Mouse (Mus musculus) embryonic facial prominence, embryonic 14.5 days (tissue): ENCODE measurements at regions not wholly inside any gene's neighbourhood (a gene's known extent, or its start where the extent isn't known, plus 50 kb on each side); places are given as distances from the start of the nearest gene placed in this dataset.

Experiments
- ATAC-seq: fragments of 200-750 bp; cut with Nextera tagmentation; 2 replicates; pipeline ENCODE4 v1.8.0; 2017; ENCODE audit warnings: low read depth, moderate number of reproducible peaks, moderate TSS enrichment
- DNase-seq: peaks from one replicate; pipeline ENCODE4 v3.0.0-alpha.2; 2015; ENCODE audit warnings: low spot score
- H3K27ac ChIP-seq: fragments of 300-500 bp; sonication (generic); replicated peaks from 2 replicates; pipeline ENCODE4 v1.5.1; 2014; ENCODE audit warnings: low read depth, mild to moderate bottlenecking, low read length, moderate library complexity
- H3K27me3 ChIP-seq: fragments of 300-500 bp; sonication (generic); replicated peaks from 2 replicates; pipeline ENCODE4 v1.6.1; 2014; ENCODE audit warnings: low read length; ENCODE audit not compliant: control insufficient read depth, insufficient read depth
- H3K36me3 ChIP-seq: fragments of 300-500 bp; sonication (generic); 2 replicates; pipeline ENCODE4 v1.6.1; 2014; ENCODE audit warnings: low read length, mixed read lengths; ENCODE audit not compliant: control insufficient read depth, insufficient read depth
- H3K4me1 ChIP-seq: fragments of 300-500 bp; sonication (generic); 2 replicates; pipeline ENCODE4 v1.6.1; 2014; ENCODE audit warnings: antibody characterized with exemption, low read length; ENCODE audit not compliant: control insufficient read depth, insufficient read depth
- H3K4me2 ChIP-seq: fragments of 300-500 bp; sonication (generic); 2 replicates; pipeline ENCODE4 v1.6.1; 2014; ENCODE audit warnings: low read depth, mild to moderate bottlenecking, low read length, moderate library complexity, mixed read lengths
- H3K4me3 ChIP-seq: fragments of 300-500 bp; sonication (generic); 2 replicates; pipeline ENCODE4 v1.5.1; 2014; ENCODE audit warnings: low read depth, mild to moderate bottlenecking, low read length
- H3K9ac ChIP-seq: fragments of 300-500 bp; sonication (generic); 2 replicates; pipeline ENCODE4 v1.6.1; 2014; ENCODE audit warnings: low read depth, mild to moderate bottlenecking, low read length, moderate library complexity, mixed read lengths
- H3K9me3 ChIP-seq: fragments of 300-500 bp; sonication (generic); 2 replicates; pipeline ENCODE4 v1.6.1; 2016; ENCODE audit warnings: low read length; ENCODE audit not compliant: control insufficient read depth
- WGBS: fragments of 180-500 bp; shearing (Covaris S2); extraction: QIAGEN DNeasy Blood & Tissue Kit; methylation state at CpG from one replicate; pipeline ENCODE4 v1.1.7; 2014; 5-methylcytosine and 5-hydroxymethylcytosine counted together

DNA sequence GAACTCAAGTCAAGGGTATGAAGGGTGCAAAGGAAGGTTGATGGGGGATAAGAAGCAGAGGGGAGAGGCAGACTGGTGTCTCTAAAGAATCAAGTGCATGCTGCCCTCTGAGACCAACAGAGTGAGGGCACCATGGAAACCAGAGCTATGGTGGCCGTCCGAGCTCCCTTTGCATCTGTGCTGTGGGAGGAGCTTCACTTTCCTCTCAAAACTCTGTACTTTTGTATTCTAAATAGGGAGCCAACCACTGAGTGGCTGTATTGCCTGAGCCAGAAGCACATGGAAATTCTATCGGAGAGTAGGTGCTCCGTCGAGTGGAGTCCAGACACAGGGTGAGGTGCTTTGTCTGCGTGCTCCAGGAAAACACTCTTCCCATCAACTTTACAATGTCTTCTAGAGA is 119.9 kb downstream of the Gm11011 start:
- ATAC-seq = no peak
- H3K4me1 ChIP-seq = no peaks in the 10 kb centered on the region
- H3K4me3 ChIP-seq = no peak overlapping the region
- H3K36me3 ChIP-seq = no peaks in the 10 kb centered on the region
- H3K4me2 ChIP-seq = no peak overlapping the region
- no peak for DNase-seq
- no peak overlapping the region for H3K9ac ChIP-seq
- H3K9me3 ChIP-seq = no peaks in the 10 kb centered on the region
- no peaks in the 10 kb centered on the region for H3K27me3 ChIP-seq
- WGBS = 78% methylated on average over 6 of the region's 6 CpGs
- no peak overlapping the region for H3K27ac ChIP-seq

DNA sequence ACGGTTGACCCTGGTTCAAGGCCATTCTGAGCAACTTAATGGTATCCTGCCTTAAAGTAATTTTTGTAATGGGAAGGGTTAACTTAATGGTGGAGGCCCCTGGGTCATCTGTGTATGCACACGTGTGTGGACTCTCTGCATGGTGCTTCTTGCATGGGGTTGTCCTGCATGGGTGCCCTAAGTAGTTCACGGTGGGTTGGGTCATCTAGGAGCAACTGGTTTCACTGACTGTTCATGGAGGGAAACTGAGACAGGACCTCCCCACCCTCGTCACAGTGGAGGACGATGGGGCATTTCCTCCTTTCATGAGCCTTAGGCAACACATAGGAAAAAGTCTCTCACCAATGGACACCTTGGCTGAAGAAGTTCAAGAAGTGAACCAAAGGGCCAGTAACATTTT is 123.4 kb downstream of the Gm11011 start:
- DNase-seq = no peak
- 84% methylated on average over 5 of the region's 5 CpGs for WGBS
- ATAC-seq = no peak
- Histone ChIP-seq H3K27me3 (no peaks in the 10 kb centered on the region), H3K36me3 (no peaks in the 10 kb centered on the region), H3K4me1 (peaks cover 6% of the 10 kb centered on the region; the same call in 1 of the 2 replicates), H3K9ac (no peak overlapping the region), H3K4me3 (no peak overlapping the region), H3K4me2 (no peak overlapping the region), H3K9me3 (no peaks in the 10 kb centered on the region), H3K27ac (no peak overlapping the region)

DNA sequence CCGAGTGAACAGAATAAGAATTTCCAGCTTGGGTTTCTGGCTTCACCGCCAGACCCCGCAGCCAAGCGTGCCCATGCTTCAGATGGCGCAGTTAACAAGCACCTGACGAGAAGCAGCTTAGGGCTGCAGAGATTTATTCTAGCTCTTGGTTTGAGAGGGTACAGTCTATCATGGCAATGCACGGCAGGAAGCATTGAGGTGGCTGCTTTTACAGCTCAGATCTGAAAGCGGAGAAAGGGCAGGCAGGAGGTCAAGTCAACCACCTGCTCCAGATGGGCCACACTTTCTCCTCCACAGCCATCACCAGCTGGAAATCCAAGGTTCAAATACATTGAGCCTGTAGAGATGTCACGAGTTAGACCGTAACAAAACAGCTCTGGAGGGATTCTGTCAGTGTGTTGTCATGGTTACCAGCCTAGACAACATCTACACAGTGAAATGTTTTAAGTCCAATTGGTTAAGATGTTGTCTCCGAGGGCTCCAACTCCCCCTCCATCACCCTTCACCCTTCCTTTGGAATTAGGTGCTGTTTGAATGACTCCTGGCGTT is 126.0 kb downstream of the Gm11011 start:
- no peak overlapping the region for H3K9ac ChIP-seq
- H3K9me3 ChIP-seq = no peaks in the 10 kb centered on the region
- no peak overlapping the region for H3K27ac ChIP-seq
- no peak overlapping the region for H3K4me2 ChIP-seq
- H3K4me3 ChIP-seq = no peak overlapping the region
- DNase-seq = no peak
- H3K27me3 ChIP-seq = no peaks in the 10 kb centered on the region
- no peak for ATAC-seq
- peaks cover 6% of the 10 kb centered on the region; the same call in 1 of the 2 replicates for H3K4me1 ChIP-seq
- H3K36me3 ChIP-seq = no peaks in the 10 kb centered on the region
- WGBS = 74% methylated on average over 12 of the region's 12 CpGs

DNA sequence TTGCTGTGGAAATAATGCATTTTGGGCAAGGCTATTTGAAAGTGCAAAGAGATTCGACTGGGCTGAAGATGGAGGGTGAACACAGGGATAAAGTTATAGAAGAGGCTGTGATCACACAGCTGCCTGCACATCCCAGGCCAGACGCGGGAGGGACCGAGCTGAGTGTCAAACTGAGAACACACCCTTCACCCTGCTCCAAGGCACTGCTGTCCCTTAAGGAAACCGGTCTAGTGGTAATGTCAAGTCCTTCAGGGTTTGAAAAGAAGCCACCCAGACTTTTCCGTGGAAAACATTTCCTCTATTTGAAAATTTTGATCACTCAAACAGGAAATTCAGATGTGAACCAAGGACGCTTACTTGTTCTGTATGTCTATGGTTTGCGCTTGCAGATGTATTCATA is 134.6 kb downstream of the Gm11011 start:
- H3K4me2 ChIP-seq = no peak overlapping the region
- no peak overlapping the region for H3K27ac ChIP-seq
- no peak overlapping the region for H3K9ac ChIP-seq
- H3K9me3 ChIP-seq = no peaks in the 10 kb centered on the region
- WGBS = 84% methylated on average over 8 of the region's 8 CpGs
- H3K27me3 ChIP-seq = no peaks in the 10 kb centered on the region
- no peaks in the 10 kb centered on the region for H3K4me1 ChIP-seq
- ATAC-seq (no peak), DNase-seq (no peak)
- no peak overlapping the region for H3K4me3 ChIP-seq
- H3K36me3 ChIP-seq = no peaks in the 10 kb centered on the region

DNA sequence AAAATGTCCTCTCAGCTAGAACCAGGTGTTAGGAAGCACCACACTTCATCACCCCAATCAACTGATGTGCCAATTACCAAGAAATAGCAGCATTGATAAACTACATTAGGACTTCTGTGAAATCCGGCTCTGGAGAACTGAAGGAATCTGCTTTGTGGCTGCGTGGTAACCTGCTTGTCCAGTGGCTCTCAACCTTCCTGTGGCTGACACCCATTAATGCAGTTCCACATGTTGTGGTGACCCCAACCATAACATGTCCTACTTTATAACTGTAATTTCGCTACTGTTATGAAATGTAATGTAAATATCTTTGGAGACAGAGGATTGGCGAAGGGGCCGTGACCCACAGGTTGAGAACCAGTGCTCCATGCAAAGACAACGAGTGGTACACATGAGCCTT is 136.7 kb downstream of the Gm11011 start:
- ATAC-seq (no peak), DNase-seq (no peak)
- H3K4me3 ChIP-seq = no peak overlapping the region
- no peaks in the 10 kb centered on the region for H3K27me3 ChIP-seq
- 84% methylated on average over 6 of the region's 6 CpGs for WGBS
- no peak overlapping the region for H3K27ac ChIP-seq
- H3K4me1 ChIP-seq = no peaks in the 10 kb centered on the region
- H3K36me3 ChIP-seq = no peaks in the 10 kb centered on the region
- H3K4me2 ChIP-seq = no peak overlapping the region
- no peaks in the 10 kb centered on the region for H3K9me3 ChIP-seq
- H3K9ac ChIP-seq = no peak overlapping the region

DNA sequence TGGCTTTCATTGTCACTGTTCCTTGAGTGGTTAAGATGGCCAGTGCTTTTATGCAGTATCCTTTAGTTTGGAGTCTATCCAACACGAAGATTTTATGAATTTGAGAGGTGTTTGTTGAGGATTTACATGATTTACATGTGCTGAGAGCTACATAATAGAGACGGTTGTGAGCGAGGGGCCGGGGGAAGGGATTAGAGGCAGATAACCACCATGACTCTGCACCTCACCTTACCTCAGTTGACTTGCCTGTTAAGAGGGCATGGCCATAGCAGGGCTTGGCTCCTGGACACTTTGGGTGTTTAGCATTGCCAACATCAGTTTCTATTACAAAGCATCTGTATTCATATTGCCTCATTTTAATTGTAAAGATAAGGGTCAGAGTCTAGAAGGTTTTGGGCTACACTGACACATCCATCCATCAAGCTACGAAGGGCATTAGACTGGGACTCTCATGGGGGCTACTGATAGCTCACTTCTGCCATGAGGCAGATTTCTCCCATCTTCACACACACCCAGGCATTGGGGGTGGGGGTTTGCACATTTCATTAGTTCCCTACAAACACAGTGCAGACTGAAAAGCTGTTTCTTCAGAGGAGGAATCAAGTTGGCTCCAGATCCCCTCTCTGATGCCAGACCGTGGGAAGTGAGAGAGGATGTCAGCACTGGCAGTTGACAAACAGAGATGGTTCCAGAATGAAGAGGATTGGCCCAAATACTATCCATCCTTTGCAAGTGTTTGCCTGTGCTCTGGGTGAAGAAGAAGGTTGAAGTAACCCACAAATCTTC is 139.9 kb downstream of the Gm11011 start:
- 76% methylated on average over 6 of the region's 6 CpGs for WGBS
- DNase-seq = no peak
- Histone ChIP-seq H3K36me3 (no peaks in the 10 kb centered on the region), H3K4me2 (no peak overlapping the region), H3K9me3 (no peaks in the 10 kb centered on the region), H3K4me3 (no peak overlapping the region), H3K9ac (no peak overlapping the region), H3K27me3 (no peaks in the 10 kb centered on the region), H3K27ac (no peak overlapping the region), H3K4me1 (no peaks in the 10 kb centered on the region)
- no peak for ATAC-seq

DNA sequence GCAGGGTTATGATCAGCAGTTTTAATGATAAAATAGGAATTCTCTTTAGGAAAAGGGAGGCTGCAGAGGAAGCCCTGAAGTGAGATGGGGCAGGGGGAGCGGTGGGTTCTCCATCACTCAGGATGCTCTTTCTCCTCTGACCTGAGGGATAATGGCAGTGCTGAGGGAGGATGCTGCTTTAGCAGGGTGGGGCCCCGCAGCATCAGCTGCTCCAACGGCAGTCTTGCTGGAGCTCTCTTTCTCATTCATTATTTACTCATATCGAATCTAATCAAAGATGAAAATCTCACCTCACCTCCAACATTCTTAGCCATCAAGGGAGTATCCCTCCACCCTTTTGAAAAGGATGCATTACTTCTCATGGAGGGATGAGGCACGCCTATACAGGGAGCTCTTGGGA is 141.7 kb downstream of the Gm11011 start:
- Histone ChIP-seq H3K9ac (no peak overlapping the region), H3K9me3 (no peaks in the 10 kb centered on the region), H3K36me3 (no peaks in the 10 kb centered on the region), H3K4me3 (no peak overlapping the region), H3K4me1 (no peaks in the 10 kb centered on the region), H3K27me3 (no peaks in the 10 kb centered on the region), H3K27ac (no peak overlapping the region), H3K4me2 (no peak overlapping the region)
- DNase-seq (no peak), ATAC-seq (no peak)
- WGBS = 80% methylated on average over 5 of the region's 5 CpGs

DNA sequence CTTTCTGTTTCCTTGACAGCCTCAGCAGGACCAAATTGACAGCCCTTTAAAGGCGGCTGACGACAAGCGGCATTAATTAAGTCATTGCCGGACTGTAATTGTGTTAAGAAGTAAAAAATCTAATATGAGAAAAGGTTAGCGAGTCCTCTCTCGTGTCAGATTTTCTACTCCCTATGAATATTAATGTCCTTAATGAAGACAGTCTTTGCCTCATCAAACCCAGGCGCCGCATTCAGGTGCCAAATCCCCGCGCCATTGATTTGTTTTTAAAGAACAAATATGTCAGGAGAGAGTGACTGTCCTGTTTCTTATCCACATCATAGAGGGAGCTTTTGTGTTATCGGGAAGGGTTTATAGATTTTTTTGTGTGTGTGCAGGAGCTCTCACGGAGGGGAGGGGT is 142.2 kb downstream of the Gm11011 start:
- H3K27me3 ChIP-seq = no peaks in the 10 kb centered on the region
- no peak overlapping the region for H3K4me2 ChIP-seq
- no peak for ATAC-seq
- no peaks in the 10 kb centered on the region for H3K36me3 ChIP-seq
- H3K4me1 ChIP-seq = no peaks in the 10 kb centered on the region
- H3K9ac ChIP-seq = no peak overlapping the region
- 84% methylated on average over 12 of the region's 12 CpGs for whole genome bisulfite sequencing
- H3K9me3 ChIP-seq = no peaks in the 10 kb centered on the region
- no peak overlapping the region for H3K27ac ChIP-seq
- DNase-seq = no peak
- no peak overlapping the region for H3K4me3 ChIP-seq

DNA sequence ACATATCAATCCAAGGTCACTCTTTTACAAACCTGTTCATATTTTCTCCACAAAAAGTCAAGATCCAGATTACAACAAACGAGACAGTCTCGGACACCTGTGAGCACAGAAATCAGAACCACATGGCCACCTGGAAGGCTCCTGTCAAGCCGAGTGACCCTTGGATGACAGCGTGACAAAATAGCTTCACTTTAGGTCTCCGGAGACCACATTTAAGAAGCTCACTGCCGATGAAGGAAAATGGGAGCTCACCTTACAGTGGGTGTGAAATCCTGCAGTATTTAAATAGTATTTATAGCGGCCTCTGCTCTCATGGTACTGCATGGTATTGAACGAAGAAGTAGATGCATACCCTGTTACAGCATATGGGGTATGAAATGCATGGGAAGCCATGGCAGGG is 144.3 kb downstream of the Gm11011 start:
- no peak overlapping the region for H3K4me2 ChIP-seq
- no peaks in the 10 kb centered on the region for H3K9me3 ChIP-seq
- H3K27me3 ChIP-seq = no peaks in the 10 kb centered on the region
- no peak overlapping the region for H3K4me3 ChIP-seq
- ATAC-seq (no peak), DNase-seq (no peak)
- WGBS = 61% methylated on average over 8 of the region's 8 CpGs
- H3K9ac ChIP-seq = no peak overlapping the region
- H3K4me1 ChIP-seq = no peaks in the 10 kb centered on the region
- H3K27ac ChIP-seq = no peak overlapping the region
- no peaks in the 10 kb centered on the region for H3K36me3 ChIP-seq
